Mouse (Mus musculus): Measurements from ENCODE around the gene Pax2. TPM values are rescaled to one million over a fixed set of nuclear protein-coding genes. Genes with fewer than 3 reads are reported as not detected.

Pax2 gene
- polyA plus RNA-seq (2014; fragmentation: Nextera tagmentation; extraction: Ambion mirVana): not detected in 2 replicates

GRCm38 (mm10) chr19:44755693-44756420 lies at the start of gene Pax2:
Gene Pax2, plus strand, starts transcription at chr19:44756045.
- Histone ChIP-seq H3K36me3 (ENCODE audit: control insufficient read depth, insufficient read depth, low read length) (no peaks in the 10 kb centered on the region), H3K27ac (ENCODE audit: low read depth, low read length) (no peak within 1 kb of the TSS), H3K27me3 (ENCODE audit: control insufficient read depth, insufficient read depth, low read length) (peaks cover 93% of the 10 kb centered on the region), H3K9me3 (replicated peaks; ENCODE audit: control insufficient read depth, low read length) (no peaks in the 10 kb centered on the region), H3K9ac (ENCODE audit: low read depth, low read length) (no peak within 1 kb of the TSS), H3K4me3 (ENCODE audit: low read depth, low read length) (peak within 1 kb of the TSS; percentile 41), H3K4me1 (ENCODE audit: control insufficient read depth, insufficient read depth, low read length) (peaks cover 23% of the 10 kb centered on the region), H3K4me2 (peak within 1 kb of the TSS; percentile 59)
- WGBS (ENCODE audit: insufficient replicate concordance): under 1% methylated on average over 52 of the region's 52 CpGs
- no peak for ATAC-seq (replicated peaks; ENCODE audit: insufficient number of reproducible peaks, low FRiP score, low TSS enrichment)

GRCm38 (mm10) chr19:44708885-44709284 lies 47.0 kb upstream of the Pax2 start:
- ATAC-seq (replicated peaks; ENCODE audit: insufficient number of reproducible peaks, low FRiP score, low TSS enrichment): no peak
- H3K4me2 ChIP-seq: no peak overlapping the region

GRCm38 (mm10) chr19:44716731-44717600 lies 38.9 kb upstream of the Pax2 start:
- H3K36me3 ChIP-seq (ENCODE audit: control insufficient read depth, insufficient read depth, low read length): no peaks in the 10 kb centered on the region
- WGBS (ENCODE audit: insufficient replicate concordance): 58% methylated on average over 22 of the region's 22 CpGs
- H3K27me3 ChIP-seq (ENCODE audit: control insufficient read depth, insufficient read depth, low read length): peaks cover 49% of the 10 kb centered on the region
- H3K9me3 ChIP-seq (replicated peaks; ENCODE audit: control insufficient read depth, low read length): no peaks in the 10 kb centered on the region
- H3K9ac ChIP-seq (ENCODE audit: low read depth, low read length): no peak overlapping the region
- H3K4me3 ChIP-seq (ENCODE audit: low read depth, low read length): no peak overlapping the region
- no peak overlapping the region for H3K4me2 ChIP-seq
- ATAC-seq (replicated peaks; ENCODE audit: insufficient number of reproducible peaks, low FRiP score, low TSS enrichment): no peak
- peaks cover 8% of the 10 kb centered on the region for H3K4me1 ChIP-seq (ENCODE audit: control insufficient read depth, insufficient read depth, low read length)
- H3K27ac ChIP-seq (ENCODE audit: low read depth, low read length): no peak overlapping the region

More at GRCm38 (mm10) chr19:44708885-44709284, 47.0 kb upstream of the Pax2 start:
- WGBS (ENCODE audit: insufficient replicate concordance): 14% methylated on average over 3 of the region's 3 CpGs
- Histone ChIP-seq H3K4me3 (ENCODE audit: low read depth, low read length) (no peak overlapping the region), H3K9ac (ENCODE audit: low read depth, low read length) (no peak overlapping the region), H3K27me3 (ENCODE audit: control insufficient read depth, insufficient read depth, low read length) (peaks cover 9% of the 10 kb centered on the region; the same call in 1 of the 2 replicates), H3K27ac (ENCODE audit: low read depth, low read length) (no peak overlapping the region), H3K4me1 (ENCODE audit: control insufficient read depth, insufficient read depth, low read length) (peaks cover 6% of the 10 kb centered on the region), H3K36me3 (ENCODE audit: control insufficient read depth, insufficient read depth, low read length) (no peaks in the 10 kb centered on the region), H3K9me3 (replicated peaks; ENCODE audit: control insufficient read depth, low read length) (no peaks in the 10 kb centered on the region)

- H3K4me2 ChIP-seq: peak overlapping the region; percentile 90
Measured at GRCm38 (mm10) chr19:44719292-44720193, 36.3 kb upstream of the Pax2 start.

GRCm38 (mm10) chr19:44720194-44720521 lies 35.7 kb upstream of the Pax2 start:
- Histone ChIP-seq H3K27ac (ENCODE audit: low read depth, low read length) (no peak overlapping the region), H3K4me1 (ENCODE audit: control insufficient read depth, insufficient read depth, low read length) (peaks cover 14% of the 10 kb centered on the region), H3K27me3 (ENCODE audit: control insufficient read depth, insufficient read depth, low read length) (peaks cover 77% of the 10 kb centered on the region), H3K4me3 (ENCODE audit: low read depth, low read length) (peak overlapping the region; percentile 44), H3K9me3 (replicated peaks; ENCODE audit: control insufficient read depth, low read length) (no peaks in the 10 kb centered on the region), H3K9ac (ENCODE audit: low read depth, low read length) (0 out of 2 replicates have a peak overlapping the region, but pooled peaks have one; percentile 39), H3K4me2 (peak overlapping the region; percentile 90), H3K36me3 (ENCODE audit: control insufficient read depth, insufficient read depth, low read length) (no peaks in the 10 kb centered on the region)
- under 1% methylated on average over 28 of the region's 29 CpGs for WGBS (ENCODE audit: insufficient replicate concordance)
- no peak for ATAC-seq (replicated peaks; ENCODE audit: insufficient number of reproducible peaks, low FRiP score, low TSS enrichment)

More at GRCm38 (mm10) chr19:44719292-44720193, 36.3 kb upstream of the Pax2 start:
- no peaks in the 10 kb centered on the region for H3K9me3 ChIP-seq (replicated peaks; ENCODE audit: control insufficient read depth, low read length)
- peaks cover 71% of the 10 kb centered on the region for H3K27me3 ChIP-seq (ENCODE audit: control insufficient read depth, insufficient read depth, low read length)
- ATAC-seq (replicated peaks; ENCODE audit: insufficient number of reproducible peaks, low FRiP score, low TSS enrichment): no peak
- no peak overlapping the region for H3K27ac ChIP-seq (ENCODE audit: low read depth, low read length)
- peaks cover 14% of the 10 kb centered on the region for H3K4me1 ChIP-seq (ENCODE audit: control insufficient read depth, insufficient read depth, low read length)
- H3K9ac ChIP-seq (ENCODE audit: low read depth, low read length): 0 out of 2 replicates have a peak overlapping the region, but pooled peaks have one; percentile 39
- 3% methylated on average over 30 of the region's 30 CpGs for whole genome bisulfite sequencing (ENCODE audit: insufficient replicate concordance)
- no peaks in the 10 kb centered on the region for H3K36me3 ChIP-seq (ENCODE audit: control insufficient read depth, insufficient read depth, low read length)
- H3K4me3 ChIP-seq (ENCODE audit: low read depth, low read length): peak overlapping the region; percentile 44

GRCm38 (mm10) chr19:44723611-44724440 lies 32.0 kb upstream of the Pax2 start:
- no peak overlapping the region for H3K27ac ChIP-seq (ENCODE audit: low read depth, low read length)
- peak overlapping the region; percentile 68 for H3K4me2 ChIP-seq
- ATAC-seq (replicated peaks; ENCODE audit: insufficient number of reproducible peaks, low FRiP score, low TSS enrichment): no peak
- WGBS (ENCODE audit: insufficient replicate concordance): under 1% methylated on average over 36 of the region's 36 CpGs
- H3K4me3 ChIP-seq (ENCODE audit: low read depth, low read length): peak overlapping the region; percentile 41
- no peak overlapping the region for H3K9ac ChIP-seq (ENCODE audit: low read depth, low read length)
- H3K9me3 ChIP-seq (replicated peaks; ENCODE audit: control insufficient read depth, low read length): no peaks in the 10 kb centered on the region
- peaks cover 14% of the 10 kb centered on the region for H3K4me1 ChIP-seq (ENCODE audit: control insufficient read depth, insufficient read depth, low read length)
- H3K36me3 ChIP-seq (ENCODE audit: control insufficient read depth, insufficient read depth, low read length): no peaks in the 10 kb centered on the region
- H3K27me3 ChIP-seq (ENCODE audit: control insufficient read depth, insufficient read depth, low read length): peaks cover 78% of the 10 kb centered on the region

- H3K4me3 ChIP-seq (ENCODE audit: low read depth, low read length): peak overlapping the region; percentile 62
- peaks cover 69% of the 10 kb centered on the region for H3K27me3 ChIP-seq (ENCODE audit: control insufficient read depth, insufficient read depth, low read length)
- peaks cover 6% of the 10 kb centered on the region; the same call in 1 of the 2 replicates for H3K4me1 ChIP-seq (ENCODE audit: control insufficient read depth, insufficient read depth, low read length)
- WGBS (ENCODE audit: insufficient replicate concordance): under 1% methylated on average over 52 of the region's 55 CpGs
- 0 out of 2 replicates have a peak, but pooled peaks have one; percentile 63 for ATAC-seq (replicated peaks; ENCODE audit: insufficient number of reproducible peaks, low FRiP score, low TSS enrichment)
- H3K9ac ChIP-seq (ENCODE audit: low read depth, low read length): peak overlapping the region; percentile 87
- H3K4me2 ChIP-seq: peak overlapping the region; percentile 87
- no peaks in the 10 kb centered on the region for H3K9me3 ChIP-seq (replicated peaks; ENCODE audit: control insufficient read depth, low read length)
- no peak overlapping the region for H3K27ac ChIP-seq (ENCODE audit: low read depth, low read length)
- no peaks in the 10 kb centered on the region for H3K36me3 ChIP-seq (ENCODE audit: control insufficient read depth, insufficient read depth, low read length)
Measured at GRCm38 (mm10) chr19:44725951-44726791, 29.7 kb upstream of the Pax2 start.
